Mouse (Mus musculus) cerebellum, adult 11 months (tissue): Measurements from ENCODE around the gene Zfand3.

Experiments used
- DNase-seq: peaks from one replicate; pipeline ENCODE4 v3.0.0; 2022

Gene Zfand3

GRCm38 (mm10) chr17:29998566-29999295 lies 5.8 kb upstream of the Zfand3 start:
- no peak for DNase-seq

DNA sequence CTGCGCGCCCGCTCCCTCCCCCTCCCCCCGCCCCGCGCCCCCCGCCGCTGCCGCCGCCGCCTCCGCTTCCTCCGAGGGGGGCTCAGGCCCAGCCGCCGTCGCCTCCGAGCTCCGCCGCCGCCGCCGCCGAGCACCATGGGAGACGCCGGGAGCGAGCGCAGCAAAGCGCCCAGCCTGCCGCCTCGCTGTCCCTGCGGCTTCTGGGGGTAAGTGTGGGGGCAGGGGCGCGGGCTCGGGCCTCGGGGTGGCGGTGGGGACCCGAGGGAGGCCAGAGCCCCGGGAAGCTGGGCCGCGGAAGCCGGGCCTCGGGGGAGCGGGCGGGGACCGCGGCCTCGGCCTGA lies 540 bp downstream of the Zfand3 start:
- DNase-seq, result no peak

- peak; percentile 45 for DNase-seq
Measured at GRCm38 (mm10) chr17:30005451-30005941, 963 bp downstream of the Zfand3 start.

- DNase-seq, result no peak
Measured at GRCm38 (mm10) chr17:30006877-30007276, 2.3 kb downstream of the Zfand3 start.

GRCm38 (mm10) chr17:30007883-30008282 lies 3.4 kb downstream of the Zfand3 start:
- DNase-seq, result no peak

- no peak for DNase-seq
Measured at GRCm38 (mm10) chr17:30008392-30008791, 3.9 kb downstream of the Zfand3 start.

DNA sequence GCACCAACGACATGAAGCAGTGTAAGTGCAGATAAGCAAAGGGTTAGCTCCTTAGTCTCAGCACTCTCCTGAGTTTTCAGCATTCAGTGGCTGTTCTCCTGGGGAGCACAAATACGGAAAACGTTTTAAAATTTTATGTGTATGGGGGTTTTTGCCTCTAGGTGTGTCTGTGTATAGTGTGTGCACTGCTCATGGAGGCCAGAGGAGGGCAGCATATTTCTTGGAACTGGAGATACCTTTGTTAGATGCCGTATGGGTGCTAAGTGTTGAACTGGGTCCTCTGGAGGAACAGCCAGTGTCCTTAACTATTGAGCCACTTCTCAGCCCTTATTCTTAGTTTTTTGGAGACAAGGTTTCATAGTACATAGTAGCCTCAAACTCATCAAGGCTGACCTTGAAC lies 10.1 kb downstream of the Zfand3 start:
- DNase-seq, result no peak

DNA sequence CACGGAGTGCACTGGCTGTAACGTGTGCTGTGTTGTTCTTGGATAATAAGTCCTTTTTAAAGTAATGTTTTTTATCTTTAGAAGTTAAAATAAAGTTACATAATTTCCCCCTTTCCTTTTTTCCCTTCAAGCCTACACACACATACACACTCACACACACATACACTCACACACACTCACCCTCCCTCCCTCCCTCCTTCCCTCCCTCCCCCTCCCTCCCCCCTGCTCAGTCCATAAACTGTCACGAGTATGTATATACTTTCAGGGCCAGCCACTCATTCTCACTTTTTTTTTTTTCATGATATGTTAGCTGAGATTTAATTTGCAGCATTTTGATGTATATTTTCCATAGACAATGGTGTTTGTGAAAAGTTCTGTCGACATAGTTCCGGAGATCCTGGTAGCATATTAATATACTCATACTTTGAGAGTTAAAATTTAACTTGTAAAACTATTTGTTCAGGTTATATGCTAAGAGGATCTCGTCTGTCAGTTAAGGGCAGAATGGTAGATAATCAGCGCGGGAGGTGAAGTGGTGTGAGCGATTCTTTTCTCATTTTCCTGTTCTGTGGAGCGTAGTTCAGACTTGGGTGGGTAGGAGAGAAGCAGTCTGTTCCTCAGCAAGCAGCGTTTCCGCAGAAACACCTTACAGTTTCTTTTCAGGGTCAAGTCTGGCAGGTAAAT lies 14.5 kb downstream of the Zfand3 start:
- DNase-seq, result no peak

DNA sequence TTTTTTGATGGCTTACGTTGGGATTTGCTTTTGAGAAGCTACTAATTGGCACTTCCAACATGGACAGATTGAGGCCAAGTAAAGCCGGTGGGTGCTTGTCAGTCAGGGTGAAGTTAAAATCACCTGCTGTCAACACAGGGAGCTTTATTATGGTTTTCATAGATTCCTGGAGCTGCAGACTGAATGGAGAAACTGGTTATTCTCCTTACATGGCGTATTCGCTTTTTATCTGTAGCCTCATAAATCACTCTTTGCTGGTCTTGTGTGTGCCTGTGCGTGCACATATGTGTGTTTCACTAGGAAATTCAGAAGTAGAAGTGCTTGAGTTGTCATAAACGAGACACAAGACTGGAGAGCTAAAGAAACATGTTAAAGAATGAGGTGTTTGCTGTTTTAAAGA lies 15.4 kb downstream of the Zfand3 start:
- DNase-seq, result no peak

DNA sequence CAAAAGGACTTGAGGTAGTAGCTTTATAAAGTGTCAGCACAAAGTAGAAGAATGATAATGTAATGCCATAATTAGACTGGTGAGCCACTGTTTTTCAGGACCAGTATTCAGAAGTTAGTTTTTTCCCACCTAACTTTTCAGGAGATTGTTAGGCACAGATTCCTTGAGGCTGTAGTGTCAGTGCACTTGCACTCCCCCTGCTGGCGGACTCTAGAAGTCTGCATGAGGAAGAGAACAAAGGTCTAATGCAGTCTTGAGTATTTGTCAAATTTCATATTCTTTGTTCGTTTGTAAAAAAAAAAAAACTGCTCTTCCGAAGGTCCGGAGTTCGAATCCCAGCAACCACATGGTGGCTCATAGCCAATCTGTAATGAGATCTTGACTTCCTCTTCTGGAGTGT lies 20.1 kb downstream of the Zfand3 start:
- peak; percentile 66 for DNase-seq

GRCm38 (mm10) chr17:30026617-30027016 lies 22.1 kb downstream of the Zfand3 start:
- peak; percentile 35 for DNase-seq

- DNase-seq, result no peak
Measured at GRCm38 (mm10) chr17:30027343-30028029, 23.0 kb downstream of the Zfand3 start.

DNA sequence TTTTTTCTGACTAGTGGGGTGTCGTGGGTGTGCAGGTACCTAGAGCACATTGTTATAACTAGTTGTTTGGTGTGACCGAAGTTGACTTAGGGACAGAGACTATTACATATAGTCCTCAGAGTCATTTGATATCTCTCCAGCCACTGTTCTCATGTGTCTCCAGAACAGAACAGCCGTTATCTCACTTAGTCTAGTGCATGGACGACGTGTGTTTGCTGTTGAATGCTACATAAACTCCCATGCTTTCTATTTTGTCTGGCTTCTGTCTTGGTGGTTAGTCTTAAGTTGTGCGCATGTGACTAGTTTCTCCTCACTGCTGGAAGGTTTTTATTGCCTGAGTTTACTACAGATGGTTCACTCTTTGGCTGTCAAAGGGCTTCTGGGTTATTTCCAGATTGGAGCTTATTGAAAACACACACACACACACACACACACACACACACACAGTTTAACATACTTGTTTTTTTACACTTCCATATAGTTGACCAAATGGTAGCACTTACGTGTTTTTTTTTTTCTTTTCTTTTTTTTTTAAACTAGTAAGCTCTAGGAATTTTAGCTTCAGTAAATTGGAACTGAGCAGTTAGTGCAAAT lies 25.2 kb downstream of the Zfand3 start:
- DNase-seq, result no peak

DNA sequence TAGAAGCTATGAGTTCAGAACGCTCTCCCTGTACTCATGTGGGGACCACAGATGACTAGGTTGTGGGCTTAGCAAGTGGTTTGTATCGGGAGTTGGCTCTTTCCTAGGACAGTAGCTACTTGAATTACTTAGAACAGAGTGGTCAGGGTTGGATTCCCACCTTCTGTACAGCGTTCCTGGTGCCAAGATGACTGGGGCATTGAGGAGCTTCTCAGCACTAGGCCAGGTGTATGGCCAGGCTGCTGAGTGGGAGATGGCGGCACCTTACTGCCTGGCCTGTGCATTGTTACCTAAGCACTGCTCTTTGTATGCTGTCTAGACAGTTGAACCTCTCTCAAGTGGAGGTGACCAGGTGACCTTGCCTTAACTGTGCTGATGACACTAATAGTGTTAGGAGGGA lies 28.3 kb downstream of the Zfand3 start:
- no peak for DNase-seq

GRCm38 (mm10) chr17:30033991-30034390 lies 29.5 kb downstream of the Zfand3 start:
- DNase-seq, result no peak

DNA sequence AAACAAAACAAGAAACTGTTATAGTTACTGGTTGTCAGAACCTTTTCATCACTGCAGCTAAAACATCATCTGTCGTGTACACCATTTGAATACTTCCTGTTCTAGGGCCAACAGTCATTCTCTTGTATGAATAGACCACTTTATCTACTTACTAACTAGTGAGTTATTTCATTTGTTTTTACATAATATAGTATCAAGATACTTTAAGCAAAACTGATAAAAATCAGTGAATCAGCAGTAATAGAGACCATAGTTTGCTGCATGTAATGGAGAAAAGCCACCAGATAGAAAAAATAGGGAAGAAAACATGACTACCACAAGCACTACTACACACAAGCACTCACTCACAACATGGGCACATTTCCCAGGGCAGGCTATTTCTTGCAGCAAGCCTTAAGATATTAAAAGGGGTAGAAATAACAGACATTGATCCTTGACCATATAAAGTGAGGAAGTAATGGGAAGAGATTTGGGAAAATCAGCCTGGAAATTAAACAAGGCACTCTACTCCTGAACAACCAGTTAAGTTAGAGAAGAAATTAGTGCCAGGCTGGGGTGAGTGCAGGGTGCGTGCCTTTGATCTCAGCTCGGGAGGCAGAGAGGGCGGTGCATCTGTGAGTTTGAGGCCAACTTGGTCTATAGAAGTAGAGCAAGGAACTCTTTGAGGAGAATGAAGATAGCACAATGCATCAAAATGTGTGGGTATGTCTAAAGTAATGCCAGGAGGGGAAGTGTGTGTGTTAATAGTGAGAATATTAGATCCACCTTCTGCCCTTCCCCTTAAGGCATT lies 30.9 kb downstream of the Zfand3 start:
- no peak for DNase-seq

DNA sequence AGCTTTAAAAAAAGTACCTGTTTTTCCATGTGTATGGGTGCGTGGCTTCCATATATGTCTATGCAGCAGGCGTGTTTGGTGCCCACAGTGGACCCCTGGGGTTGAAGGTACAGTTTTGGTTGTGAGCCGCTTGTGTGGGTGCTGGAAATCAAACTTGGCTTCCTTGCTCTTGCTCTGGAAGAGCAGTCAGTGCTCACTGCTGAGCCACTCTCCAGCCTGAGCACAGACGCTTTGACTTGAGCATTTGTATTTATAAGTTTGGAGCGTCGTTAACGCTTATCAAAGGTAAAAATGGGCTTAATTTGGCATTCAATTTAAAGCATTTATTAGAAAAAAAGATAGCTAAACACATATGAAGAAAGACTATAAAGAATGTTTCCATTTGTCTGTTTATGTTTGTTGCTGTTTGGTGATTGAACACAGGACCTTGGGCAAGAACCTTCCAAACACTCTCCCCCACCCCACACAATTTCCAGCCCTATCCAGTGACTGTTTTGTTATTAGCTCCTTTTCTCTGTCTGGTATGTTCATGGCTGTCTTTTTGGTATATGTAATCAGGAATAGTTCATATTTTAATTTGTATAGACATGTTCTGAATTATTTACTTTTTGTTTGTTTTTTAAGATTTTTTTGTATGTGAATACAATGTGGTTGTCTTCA lies 38.8 kb downstream of the Zfand3 start:
- no peak for DNase-seq

DNA sequence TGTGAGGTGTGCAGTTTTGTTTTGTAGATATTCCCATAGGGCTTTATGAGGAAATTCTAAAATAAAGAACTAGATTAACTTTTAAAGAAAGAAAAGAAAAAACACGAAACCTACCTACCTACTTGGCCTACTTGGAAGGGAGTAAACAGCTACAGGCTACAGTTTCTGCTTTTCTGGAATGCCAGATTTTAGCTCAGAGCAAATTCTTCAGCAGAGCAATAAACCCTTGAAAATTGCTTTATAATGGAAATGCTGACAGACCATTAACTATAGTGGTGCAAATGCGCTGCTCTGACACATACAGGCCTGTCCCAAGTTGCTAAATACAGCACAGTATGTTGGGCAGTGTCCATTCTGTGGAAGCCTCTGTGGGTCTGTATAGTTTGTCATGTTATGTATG lies 40.6 kb downstream of the Zfand3 start:
- DNase-seq, result no peak

DNA sequence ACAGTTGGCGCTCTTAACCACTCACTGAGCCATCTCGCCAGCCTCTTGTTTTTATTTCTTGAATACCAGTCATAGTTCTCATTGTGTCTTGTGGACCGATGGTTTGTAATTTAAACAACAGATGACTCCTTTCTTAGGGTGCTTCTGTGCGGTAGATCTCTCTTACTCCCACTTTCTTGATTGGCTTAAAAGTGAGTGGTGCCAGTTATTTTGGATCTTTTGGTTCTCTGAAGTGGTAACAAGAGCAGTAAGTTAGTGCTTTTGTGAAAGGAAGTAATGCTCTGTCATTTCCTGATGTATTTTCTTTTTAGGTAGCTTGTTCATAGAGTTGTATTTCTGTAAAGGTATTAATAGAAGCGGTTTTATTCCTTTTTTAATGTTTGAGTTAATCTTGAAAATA lies 42.1 kb downstream of the Zfand3 start:
- DNase-seq, result no peak

DNA sequence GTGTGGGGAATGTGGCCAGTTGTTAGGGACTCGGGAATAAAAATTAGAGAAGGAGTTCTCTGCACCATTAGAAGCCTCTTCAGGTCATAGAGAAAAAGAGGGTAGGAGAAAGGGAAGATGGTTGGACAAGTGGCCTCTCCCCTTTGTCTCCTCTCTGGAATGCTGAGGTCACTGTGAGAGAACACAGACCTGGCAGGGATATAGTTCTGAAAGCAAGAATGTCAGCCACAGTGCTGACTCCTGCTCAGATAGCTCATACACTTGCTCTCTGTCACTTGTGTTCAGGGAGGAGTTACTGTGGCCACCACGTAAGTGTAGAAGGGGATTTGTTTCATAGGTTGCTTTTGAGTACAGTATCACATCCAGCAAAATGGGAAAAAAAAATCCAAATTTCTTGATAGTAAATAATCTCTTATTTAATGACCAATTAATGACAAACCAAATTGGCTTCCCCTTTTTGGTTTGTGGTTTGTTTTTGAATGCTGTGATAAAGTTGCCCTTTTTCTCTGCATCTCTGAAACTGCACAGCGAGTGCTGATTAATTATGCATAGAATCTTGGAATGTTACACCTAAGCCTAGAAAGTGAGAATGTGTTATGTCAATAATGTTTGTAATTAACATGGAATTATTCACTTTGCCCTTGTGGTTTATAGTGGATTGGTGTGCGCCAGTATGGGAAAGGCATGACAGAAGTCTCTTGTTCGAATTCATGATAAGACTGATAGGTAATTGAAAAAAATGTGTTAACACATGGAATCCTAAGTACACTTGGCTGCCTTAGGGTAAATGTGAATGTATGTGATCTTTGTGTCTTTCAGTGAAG lies 47.2 kb downstream of the Zfand3 start:
- DNase-seq, result no peak

GRCm38 (mm10) chr17:30052347-30052742 lies 47.8 kb downstream of the Zfand3 start:
- no peak for DNase-seq
